Mouse (Mus musculus): ENCODE data around the gene Tex12. TPM values are rescaled to one million over a fixed set of nuclear protein-coding genes. Genes with fewer than 3 reads are reported as not detected.

The Tex12 gene
- polyA plus RNA-seq, 1 experiment from 2014 or later, result not detected

DNA sequence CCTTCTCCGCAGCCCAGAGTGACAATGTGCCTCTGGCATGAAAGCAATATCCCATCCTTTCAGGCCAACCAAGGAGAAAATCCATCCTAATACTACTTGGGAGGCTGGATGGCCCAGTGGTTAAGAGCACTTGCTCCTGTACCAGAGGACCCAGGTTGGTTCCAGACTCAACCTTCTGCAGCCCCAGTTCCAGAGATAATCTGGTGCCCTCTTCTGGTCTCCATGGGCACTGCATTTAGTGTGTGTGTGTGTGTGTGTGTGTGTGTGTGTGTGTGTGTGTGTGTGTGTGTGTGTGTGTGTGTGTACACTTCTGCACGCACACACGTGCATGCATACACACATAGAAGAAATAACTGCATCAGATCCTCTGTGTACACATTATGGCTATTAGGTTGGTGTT, 32.4 kb upstream of the Tex12 start:
- no peaks in the 10 kb centered on the region for H3K9me3 ChIP-seq (ENCODE audit: control insufficient read depth, low read length)
- no peaks in the 10 kb centered on the region for H3K27me3 ChIP-seq (replicated peaks; ENCODE audit: control insufficient read depth, insufficient read depth, low read length)
- DNase-seq (ENCODE audit: low spot score) (no peak), ATAC-seq (ENCODE audit: low read depth) (no peak)
- H3K27ac ChIP-seq (replicated peaks; ENCODE audit: low read depth, low read length), result no peak overlapping the region
- WGBS, result 68% methylated on average over 3 of the region's 3 CpGs
- peaks cover 36% of the 10 kb centered on the region for H3K36me3 ChIP-seq (ENCODE audit: control insufficient read depth, insufficient read depth, low read length)
- H3K4me1 ChIP-seq (ENCODE audit: control insufficient read depth, insufficient read depth, low read length), result no peaks in the 10 kb centered on the region
- no peak overlapping the region for H3K4me3 ChIP-seq (ENCODE audit: low read depth, low read length)
- H3K9ac ChIP-seq (ENCODE audit: low read depth, low read length), result no peak overlapping the region
- H3K4me2 ChIP-seq (ENCODE audit: low read depth, low read length), result no peak overlapping the region

DNA sequence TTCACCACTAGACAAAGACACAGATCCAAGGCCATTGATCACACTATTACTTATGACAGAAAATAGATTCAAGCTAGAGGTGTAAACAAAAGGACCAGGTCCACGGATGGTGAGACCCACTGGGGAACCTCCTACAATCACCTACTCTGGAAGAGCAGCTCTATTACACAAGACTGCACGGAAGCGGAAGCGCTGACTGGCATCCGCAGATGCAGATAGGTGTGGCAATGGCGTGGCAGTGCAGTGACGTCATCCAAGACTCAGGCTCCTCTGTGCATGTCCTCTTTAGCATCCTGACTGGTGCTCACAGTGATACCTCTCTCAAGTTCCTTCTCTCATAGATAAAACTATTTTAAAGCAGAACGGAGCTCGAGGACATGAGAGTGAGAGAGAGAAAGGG, 31.8 kb upstream of the Tex12 start:
- no peaks in the 10 kb centered on the region for H3K27me3 ChIP-seq (replicated peaks; ENCODE audit: control insufficient read depth, insufficient read depth, low read length)
- H3K9me3 ChIP-seq (ENCODE audit: control insufficient read depth, low read length), result no peaks in the 10 kb centered on the region
- H3K9ac ChIP-seq (ENCODE audit: low read depth, low read length), result no peak overlapping the region
- no peak overlapping the region for H3K4me3 ChIP-seq (ENCODE audit: low read depth, low read length)
- no peaks in the 10 kb centered on the region for H3K4me1 ChIP-seq (ENCODE audit: control insufficient read depth, insufficient read depth, low read length)
- H3K27ac ChIP-seq (replicated peaks; ENCODE audit: low read depth, low read length), result no peak overlapping the region
- peaks cover 30% of the 10 kb centered on the region for H3K36me3 ChIP-seq (ENCODE audit: control insufficient read depth, insufficient read depth, low read length)
- WGBS, result 85% methylated on average over 9 of the region's 9 CpGs
- H3K4me2 ChIP-seq (ENCODE audit: low read depth, low read length), result no peak overlapping the region
- ATAC-seq (ENCODE audit: low read depth), result no peak
- DNase-seq (ENCODE audit: low spot score), result no peak

DNA sequence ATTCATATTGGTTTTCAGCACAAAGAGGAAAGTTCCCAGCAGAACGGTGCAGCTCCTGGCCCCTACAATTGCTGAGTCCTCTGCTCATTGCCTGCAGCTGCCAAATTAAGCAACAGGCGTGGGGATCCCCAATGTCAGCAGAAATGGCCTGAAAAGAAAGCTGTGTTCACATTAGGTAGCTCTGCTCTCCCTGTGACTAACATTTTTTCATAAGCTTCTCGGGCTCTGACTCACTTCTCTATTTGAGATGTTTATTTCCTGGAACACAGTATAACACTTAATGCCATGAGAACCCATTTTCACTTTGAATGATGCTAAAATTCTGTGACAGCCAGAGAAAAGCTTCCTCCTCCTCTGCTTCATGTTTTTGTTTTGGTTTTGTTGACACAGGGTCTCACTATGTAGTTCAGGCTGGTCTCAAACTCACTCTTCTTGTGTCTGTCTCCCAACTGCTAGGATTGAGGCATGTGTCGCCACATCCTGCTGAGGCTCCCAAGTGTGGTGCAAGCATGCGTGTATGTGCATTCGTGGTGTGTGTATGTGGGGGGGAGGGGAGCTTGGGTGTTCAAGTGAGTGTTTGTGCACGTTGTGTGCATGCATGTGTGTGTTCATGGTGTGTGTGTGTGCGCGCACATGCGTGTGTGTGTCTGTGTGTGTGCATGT, 29.9 kb upstream of the Tex12 start:
- WGBS, result 69% methylated on average over 10 of the region's 10 CpGs
- Histone ChIP-seq H3K4me3 (ENCODE audit: low read depth, low read length) (no peak overlapping the region), H3K4me1 (ENCODE audit: control insufficient read depth, insufficient read depth, low read length) (no peaks in the 10 kb centered on the region), H3K4me2 (ENCODE audit: low read depth, low read length) (no peak overlapping the region), H3K27me3 (replicated peaks; ENCODE audit: control insufficient read depth, insufficient read depth, low read length) (no peaks in the 10 kb centered on the region), H3K9ac (ENCODE audit: low read depth, low read length) (no peak overlapping the region), H3K27ac (replicated peaks; ENCODE audit: low read depth, low read length) (no peak overlapping the region), H3K9me3 (ENCODE audit: control insufficient read depth, low read length) (no peaks in the 10 kb centered on the region), H3K36me3 (ENCODE audit: control insufficient read depth, insufficient read depth, low read length) (peaks cover 11% of the 10 kb centered on the region)
- DNase-seq (ENCODE audit: low spot score) (peak; percentile 13), ATAC-seq (ENCODE audit: low read depth) (no peak)

DNA sequence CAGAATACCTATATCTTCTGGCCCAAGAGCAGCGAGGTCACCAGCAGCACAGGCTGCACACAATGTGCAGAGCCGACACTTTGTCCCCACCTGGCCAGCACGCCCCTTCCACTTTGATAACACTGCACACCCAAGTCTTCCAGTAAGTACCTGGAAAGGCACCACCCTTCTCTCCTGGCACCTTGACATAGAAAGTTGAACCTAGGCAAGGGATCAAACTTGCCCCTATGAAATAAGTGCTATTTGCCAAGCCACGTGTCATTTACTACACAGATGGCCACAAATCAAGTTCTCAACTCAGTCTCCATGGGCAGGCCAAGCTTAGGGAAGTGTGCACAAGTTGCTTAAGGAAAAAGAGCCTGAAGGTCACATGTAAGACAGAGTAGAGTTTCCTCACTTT, 25.8 kb upstream of the Tex12 start:
- Histone ChIP-seq H3K36me3 (ENCODE audit: control insufficient read depth, insufficient read depth, low read length) (no peaks in the 10 kb centered on the region), H3K4me1 (ENCODE audit: control insufficient read depth, insufficient read depth, low read length) (no peaks in the 10 kb centered on the region), H3K27me3 (replicated peaks; ENCODE audit: control insufficient read depth, insufficient read depth, low read length) (no peaks in the 10 kb centered on the region), H3K27ac (replicated peaks; ENCODE audit: low read depth, low read length) (no peak overlapping the region), H3K4me3 (ENCODE audit: low read depth, low read length) (no peak overlapping the region), H3K9ac (ENCODE audit: low read depth, low read length) (no peak overlapping the region), H3K4me2 (ENCODE audit: low read depth, low read length) (no peak overlapping the region), H3K9me3 (ENCODE audit: control insufficient read depth, low read length) (no peaks in the 10 kb centered on the region)
- WGBS, result 80% methylated on average over 4 of the region's 4 CpGs
- ATAC-seq (ENCODE audit: low read depth), result no peak
- DNase-seq (ENCODE audit: low spot score), result no peak

DNA sequence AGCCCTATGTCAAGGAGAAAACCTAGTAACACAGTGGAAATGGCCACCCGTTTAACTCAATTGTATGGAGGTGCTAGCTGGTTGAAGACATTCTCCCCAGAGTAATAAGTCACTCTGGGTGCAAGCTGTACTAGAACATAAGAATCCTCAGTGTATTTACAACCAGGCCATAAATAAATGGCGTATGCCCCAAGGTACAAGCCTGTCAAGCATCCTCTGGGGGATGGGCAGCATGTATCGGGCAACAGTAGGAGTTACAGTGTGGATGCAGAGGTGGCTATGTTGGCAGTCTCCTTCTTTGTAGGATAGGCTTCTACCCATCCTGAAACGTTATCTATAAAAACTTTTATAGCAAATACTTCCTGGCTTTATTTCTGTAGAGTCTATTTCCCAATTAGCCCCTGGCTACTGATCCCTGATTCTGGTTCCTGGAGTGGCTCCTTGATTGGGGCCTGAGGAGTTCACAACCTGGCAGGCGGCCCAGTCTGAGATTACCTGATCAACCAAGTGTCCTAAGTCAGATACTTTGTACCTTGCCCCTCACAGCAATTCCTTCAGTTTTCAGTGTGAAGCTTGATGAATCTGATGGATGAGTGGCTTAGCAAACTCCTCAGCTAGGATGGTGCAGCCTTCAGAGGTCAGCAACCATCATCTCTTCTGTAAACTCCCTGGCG, 24.2 kb upstream of the Tex12 start:
- DNase-seq (ENCODE audit: low spot score) (no peak), ATAC-seq (ENCODE audit: low read depth) (no peak)
- no peaks in the 10 kb centered on the region for H3K36me3 ChIP-seq (ENCODE audit: control insufficient read depth, insufficient read depth, low read length)
- WGBS, result 80% methylated on average over 6 of the region's 6 CpGs
- no peak overlapping the region for H3K9ac ChIP-seq (ENCODE audit: low read depth, low read length)
- H3K4me2 ChIP-seq (ENCODE audit: low read depth, low read length), result no peak overlapping the region
- no peak overlapping the region for H3K27ac ChIP-seq (replicated peaks; ENCODE audit: low read depth, low read length)
- H3K4me3 ChIP-seq (ENCODE audit: low read depth, low read length), result no peak overlapping the region
- no peaks in the 10 kb centered on the region for H3K27me3 ChIP-seq (replicated peaks; ENCODE audit: control insufficient read depth, insufficient read depth, low read length)
- H3K4me1 ChIP-seq (ENCODE audit: control insufficient read depth, insufficient read depth, low read length), result no peaks in the 10 kb centered on the region
- H3K9me3 ChIP-seq (ENCODE audit: control insufficient read depth, low read length), result no peaks in the 10 kb centered on the region

DNA sequence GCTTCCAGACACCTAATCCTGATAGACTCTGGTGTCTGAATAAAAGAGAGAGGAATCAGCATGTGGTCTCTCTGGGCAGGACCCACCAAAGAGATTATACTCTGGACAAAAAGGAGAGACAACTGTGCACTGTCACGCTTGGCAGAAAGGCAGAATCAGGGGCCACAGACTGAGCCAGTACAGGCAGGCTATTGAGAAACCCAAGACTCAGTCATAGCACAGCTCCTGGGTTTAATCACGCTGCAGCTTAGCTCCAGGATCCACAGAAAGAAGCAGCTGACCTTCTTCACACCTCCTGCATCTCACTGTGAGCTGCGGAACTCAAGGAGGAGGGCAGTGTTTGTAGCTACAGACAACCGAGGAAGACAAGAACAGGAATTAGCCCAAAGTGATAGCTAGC, 19.2 kb upstream of the Tex12 start:
- H3K36me3 ChIP-seq (ENCODE audit: control insufficient read depth, insufficient read depth, low read length), result no peaks in the 10 kb centered on the region
- DNase-seq (ENCODE audit: low spot score) (no peak), ATAC-seq (ENCODE audit: low read depth) (no peak)
- no peaks in the 10 kb centered on the region for H3K27me3 ChIP-seq (replicated peaks; ENCODE audit: control insufficient read depth, insufficient read depth, low read length)
- H3K4me3 ChIP-seq (ENCODE audit: low read depth, low read length), result no peak overlapping the region
- WGBS, result 37% methylated on average over 4 of the region's 4 CpGs
- H3K27ac ChIP-seq (replicated peaks; ENCODE audit: low read depth, low read length), result no peak overlapping the region
- no peak overlapping the region for H3K4me2 ChIP-seq (ENCODE audit: low read depth, low read length)
- no peak overlapping the region for H3K9ac ChIP-seq (ENCODE audit: low read depth, low read length)
- H3K9me3 ChIP-seq (ENCODE audit: control insufficient read depth, low read length), result no peaks in the 10 kb centered on the region
- H3K4me1 ChIP-seq (ENCODE audit: control insufficient read depth, insufficient read depth, low read length), result no peaks in the 10 kb centered on the region

DNA sequence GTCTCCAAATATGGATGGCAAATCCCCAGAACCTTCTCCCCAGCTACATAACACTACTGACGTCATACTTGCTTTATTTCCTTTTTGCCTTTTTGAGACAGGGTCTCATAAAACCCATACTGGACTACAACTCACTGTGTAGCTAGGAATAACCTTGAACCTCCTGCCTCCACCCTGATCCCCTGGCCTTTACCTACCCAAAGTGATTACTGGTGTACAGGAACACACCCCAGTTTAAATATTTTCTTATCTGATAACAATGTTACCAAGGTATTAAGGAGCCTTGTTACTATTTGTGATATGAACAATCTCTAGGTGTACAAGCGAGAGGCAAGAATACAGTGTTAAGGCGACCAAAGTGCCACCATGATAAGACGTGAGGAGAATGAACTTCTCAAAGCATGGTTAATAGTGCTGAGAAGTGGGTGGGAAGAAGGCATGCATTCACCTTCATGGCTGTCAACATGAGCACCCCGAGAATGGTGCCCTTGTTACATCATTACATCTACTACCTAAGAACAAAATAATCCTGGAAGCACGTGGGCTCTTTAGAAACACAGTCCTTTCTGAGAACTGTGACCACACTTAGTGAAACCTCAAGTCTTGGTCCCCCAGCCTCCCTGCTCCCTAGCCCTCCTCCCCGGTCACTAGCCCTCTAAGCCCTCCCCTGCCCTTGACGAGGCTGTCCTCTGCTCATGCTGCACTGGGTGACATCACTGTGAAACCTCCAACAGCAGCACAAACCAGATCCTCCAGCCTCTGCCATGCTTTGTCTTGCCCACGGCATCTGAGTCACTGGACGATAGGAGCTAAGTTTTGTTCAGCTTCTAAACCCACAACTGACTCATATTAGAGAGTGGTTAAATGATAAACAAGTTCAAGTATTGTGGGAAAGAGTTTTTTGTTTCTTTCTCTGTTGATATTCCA, 8.7 kb upstream of the Tex12 start:
- Histone ChIP-seq H3K27ac (replicated peaks; ENCODE audit: low read depth, low read length) (no peak overlapping the region), H3K9ac (ENCODE audit: low read depth, low read length) (no peak overlapping the region), H3K4me1 (ENCODE audit: control insufficient read depth, insufficient read depth, low read length) (no peaks in the 10 kb centered on the region), H3K4me3 (ENCODE audit: low read depth, low read length) (no peak overlapping the region), H3K4me2 (ENCODE audit: low read depth, low read length) (no peak overlapping the region), H3K27me3 (replicated peaks; ENCODE audit: control insufficient read depth, insufficient read depth, low read length) (no peaks in the 10 kb centered on the region), H3K9me3 (ENCODE audit: control insufficient read depth, low read length) (no peaks in the 10 kb centered on the region), H3K36me3 (ENCODE audit: control insufficient read depth, insufficient read depth, low read length) (no peaks in the 10 kb centered on the region)
- DNase-seq (ENCODE audit: low spot score) (no peak), ATAC-seq (ENCODE audit: low read depth) (no peak)
- 71% methylated on average over 10 of the region's 10 CpGs for WGBS

DNA sequence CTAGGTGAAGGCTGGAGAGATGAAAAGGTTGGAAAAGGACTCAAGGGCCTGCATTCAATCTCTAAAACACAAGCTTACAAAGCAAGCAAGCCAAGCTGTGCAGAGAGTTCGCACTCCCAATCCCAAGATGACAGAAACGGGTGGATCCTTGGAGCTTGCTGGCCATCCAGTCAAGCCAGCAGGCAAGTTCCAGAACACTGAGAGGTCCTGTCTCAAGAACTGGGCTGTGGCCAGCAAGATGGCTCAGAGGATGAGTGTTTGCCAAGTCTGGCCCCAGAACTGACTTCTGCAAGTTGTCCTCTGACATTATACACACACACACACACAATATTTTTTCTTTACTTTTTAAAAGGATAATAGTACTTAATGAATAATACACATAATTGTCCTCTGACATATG, 6.8 kb upstream of the Tex12 start:
- Histone ChIP-seq H3K4me3 (ENCODE audit: low read depth, low read length) (no peak overlapping the region), H3K9ac (ENCODE audit: low read depth, low read length) (no peak overlapping the region), H3K9me3 (ENCODE audit: control insufficient read depth, low read length) (no peaks in the 10 kb centered on the region), H3K4me2 (ENCODE audit: low read depth, low read length) (no peak overlapping the region), H3K27me3 (replicated peaks; ENCODE audit: control insufficient read depth, insufficient read depth, low read length) (no peaks in the 10 kb centered on the region), H3K4me1 (ENCODE audit: control insufficient read depth, insufficient read depth, low read length) (no peaks in the 10 kb centered on the region), H3K27ac (replicated peaks; ENCODE audit: low read depth, low read length) (no peak overlapping the region), H3K36me3 (ENCODE audit: control insufficient read depth, insufficient read depth, low read length) (no peaks in the 10 kb centered on the region)
- ATAC-seq (ENCODE audit: low read depth), result no peak
- no peak for DNase-seq (ENCODE audit: low spot score)
- 80% methylated on average over 2 of the region's 2 CpGs for WGBS

Data from embryonic facial prominence, embryonic 14.5 days (tissue).